Mouse (Mus musculus) heart, adult 18-20 months (tissue): ENCODE data around the gene Cxcr2. TPM values are rescaled to one million over a fixed set of nuclear protein-coding genes. Genes with fewer than 3 reads are reported as not detected.
"Not testable (repeated sequence)": the region's sequence is repeated elsewhere in the genome, so short reads cannot be mapped to it uniquely, and the experiment has no call there.

Experiments used
- DNase-seq, 2 experiments: peaks; one replicate each; pipeline ENCODE4 v3.0.0; 2021 to 2022; ENCODE audit warnings: mixed read lengths in 1 of 2
- total RNA-seq, 2 experiments: library from RNA; stranded (reverse); gene quantifications; 2 replicates each; pipeline ENCODE4 v1.2.3; 2021

The Cxcr2 gene
- total RNA-seq, 2 experiments from 2014 or later = 0.44 TPM; not detected in 1

DNA sequence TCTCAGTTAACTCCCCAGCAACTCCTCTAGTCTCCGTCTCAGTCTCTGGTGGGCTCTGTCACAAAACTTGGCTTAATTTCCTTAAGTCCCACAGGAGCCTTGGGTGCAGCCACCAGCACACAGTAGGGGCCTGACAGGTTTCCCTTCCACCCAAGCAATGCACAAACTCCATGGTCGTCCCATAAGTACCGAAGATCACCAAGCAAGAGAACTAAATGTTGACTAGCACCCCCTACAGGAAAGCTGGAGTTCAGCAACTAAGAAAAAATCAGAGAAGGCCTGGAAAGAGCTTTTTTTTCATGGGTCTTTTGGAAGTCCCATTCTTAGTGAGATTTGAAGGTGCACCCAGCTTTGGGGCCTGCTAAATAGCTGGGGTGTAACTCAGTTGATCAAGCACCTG is 14.4 kb upstream of the Cxcr2 start:
- DNase-seq = no peak

DNA sequence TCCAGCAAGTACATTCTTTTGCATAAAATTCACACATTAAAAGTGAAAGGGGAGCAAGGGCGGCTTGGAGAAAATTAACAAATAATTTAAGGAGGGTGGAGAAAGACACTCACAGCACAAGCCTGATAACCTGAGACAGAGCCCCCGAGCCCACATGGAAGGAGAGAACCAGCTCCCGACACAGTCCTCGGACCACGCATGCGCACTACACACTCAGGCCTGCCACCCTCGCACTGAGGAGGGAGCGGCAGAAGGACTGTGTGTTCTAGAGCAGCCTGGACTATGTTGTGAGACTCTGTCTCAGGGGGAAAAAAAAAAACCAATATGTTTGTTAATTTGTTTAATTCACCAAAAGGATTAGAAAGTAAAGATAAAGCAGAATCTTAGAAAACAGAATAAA is 12.0 kb upstream of the Cxcr2 start:
- no peak for DNase-seq

GRCm38 (mm10) chr1:74149106-74149885 is 4.5 kb upstream of the Cxcr2 start:
- no peak for DNase-seq

GRCm38 (mm10) chr1:74150101-74150500 is 3.7 kb upstream of the Cxcr2 start:
- no peak for DNase-seq

GRCm38 (mm10) chr1:74151091-74151490 is 2.7 kb upstream of the Cxcr2 start:
- DNase-seq = no peak

GRCm38 (mm10) chr1:74155435-74156012 is 1.7 kb downstream of the Cxcr2 start:
- DNase-seq = no peak

- no peak for DNase-seq
Measured at GRCm38 (mm10) chr1:74156381-74156910, 2.7 kb downstream of the Cxcr2 start.

- not testable (repeated sequence) for DNase-seq
Measured at GRCm38 (mm10) chr1:74159613-74160012, 5.8 kb downstream of the Cxcr2 start.

- DNase-seq = no peak
Measured at GRCm38 (mm10) chr1:74160036-74160435, 6.2 kb downstream of the Cxcr2 start.

GRCm38 (mm10) chr1:74167136-74167535 is 13.3 kb downstream of the Cxcr2 start:
- DNase-seq = no peak

GRCm38 (mm10) chr1:74169721-74170120 is 15.9 kb downstream of the Cxcr2 start:
- no peak for DNase-seq

GRCm38 (mm10) chr1:74172722-74173121 is 18.9 kb downstream of the Cxcr2 start:
- DNase-seq = no peak

- DNase-seq = no peak
Measured at GRCm38 (mm10) chr1:74175731-74176130, 21.9 kb downstream of the Cxcr2 start.

DNA sequence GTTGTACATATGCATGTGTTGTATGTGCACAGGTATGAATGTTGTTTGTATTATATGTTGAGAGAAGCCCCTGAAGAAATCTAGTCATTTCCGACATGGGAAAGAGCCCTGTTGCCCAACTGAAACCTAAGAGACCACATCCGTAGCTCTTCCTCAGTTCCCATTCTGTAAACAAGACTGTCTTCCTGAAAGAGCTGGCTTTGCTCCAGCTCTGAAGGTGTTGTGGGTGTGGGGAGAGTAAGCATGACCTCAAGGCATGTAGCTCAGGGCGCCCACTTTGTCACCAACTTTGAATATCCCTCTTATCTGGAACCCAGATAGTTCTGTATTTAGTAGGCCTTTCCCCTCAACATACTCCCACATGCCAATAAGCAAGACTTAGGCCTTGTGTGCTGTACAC is 24.8 kb downstream of the Cxcr2 start:
- DNase-seq = no peak

- no peak for DNase-seq
Measured at GRCm38 (mm10) chr1:74179624-74180408, 26.0 kb downstream of the Cxcr2 start.

- DNase-seq = no peak
Measured at GRCm38 (mm10) chr1:74181462-74181861, 27.7 kb downstream of the Cxcr2 start.

DNA sequence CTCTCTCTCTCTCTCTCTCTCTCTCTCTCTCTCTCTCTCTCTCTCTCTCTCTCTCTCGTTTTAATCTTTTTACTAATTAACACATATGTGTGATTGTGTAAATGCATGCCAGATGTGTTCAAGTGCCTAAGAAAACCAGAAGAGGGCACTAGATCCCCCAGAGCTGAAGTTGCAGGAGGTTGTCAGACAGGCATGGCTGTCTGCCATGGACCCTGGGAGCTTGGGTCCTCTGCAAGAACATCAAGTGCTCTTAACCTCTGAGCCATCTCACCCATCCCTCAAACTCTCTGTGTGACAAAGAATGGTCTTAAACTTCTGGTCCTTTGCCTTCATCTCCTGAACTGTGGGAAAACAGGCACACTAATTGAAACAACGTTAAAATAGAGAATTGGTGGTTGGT is 29.2 kb downstream of the Cxcr2 start:
- no peak for DNase-seq

DNA sequence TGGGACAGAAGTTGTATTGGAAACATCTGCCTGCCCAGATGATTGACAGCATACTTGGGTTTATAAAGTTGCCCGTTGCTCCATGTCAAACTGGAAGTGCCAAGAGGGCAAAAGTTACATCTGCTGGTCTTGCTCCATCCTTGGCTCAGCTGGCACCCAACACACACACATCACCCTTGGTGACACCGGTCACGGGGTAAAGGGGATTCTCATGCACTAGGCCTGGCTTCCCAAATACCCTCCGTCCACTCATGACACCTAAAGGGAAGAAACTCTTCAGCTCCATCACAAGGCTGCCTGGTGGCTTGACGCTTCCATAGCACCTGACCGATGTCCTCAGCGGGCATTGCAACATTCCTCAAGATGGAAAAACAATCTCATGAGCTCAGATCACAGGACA is 36.7 kb downstream of the Cxcr2 start:
- no peak for DNase-seq

DNA sequence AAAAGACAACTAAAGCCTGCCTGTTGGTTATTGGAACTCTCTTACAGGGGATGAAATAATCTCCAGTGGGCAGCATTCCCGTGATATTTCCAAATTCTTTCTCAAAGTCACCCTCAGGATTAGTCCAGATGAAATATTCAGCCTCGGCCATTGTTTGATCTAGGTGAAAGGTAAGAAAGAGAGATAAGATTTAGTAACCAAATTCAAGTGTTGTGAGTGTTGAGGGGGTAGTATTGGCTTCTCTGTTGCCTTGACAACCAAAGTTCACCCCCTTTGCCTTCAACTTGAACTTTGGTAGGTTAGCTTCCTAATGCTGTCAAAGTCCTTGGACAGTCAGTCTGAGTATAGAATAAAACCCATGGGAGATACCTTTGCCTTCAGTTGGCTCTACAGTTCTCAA is 38.9 kb downstream of the Cxcr2 start:
- no peak for DNase-seq

DNA sequence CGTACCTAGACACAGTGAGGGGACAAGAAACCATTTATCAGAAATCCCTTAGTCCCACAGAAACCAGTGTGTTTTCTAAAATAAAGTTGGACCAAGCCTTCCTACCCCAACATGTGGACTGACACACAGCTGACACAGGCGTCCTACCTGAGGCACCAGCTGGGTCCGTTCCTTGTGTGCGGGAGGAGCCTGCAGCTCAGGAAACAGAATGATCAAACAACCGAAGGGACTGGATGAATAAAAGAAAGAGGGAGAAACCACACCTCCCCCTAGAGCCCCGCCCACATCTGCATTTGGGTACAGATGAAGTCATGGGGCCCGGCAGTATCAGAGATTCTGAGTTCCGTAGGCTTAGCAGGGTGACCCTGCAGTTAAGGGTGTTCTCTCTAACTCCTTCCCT is 40.7 kb downstream of the Cxcr2 start, which contains the start of gene Cxcr1:
TSS of gene Cxcr1 (minus strand) at position 187 of the 400 bp plus-strand sequence.
- no peak for DNase-seq

GRCm38 (mm10) chr1:74195961-74196360 is 42.2 kb downstream of the Cxcr2 start:
- peak in 1 of 2 experiments; percentile 30 for DNase-seq

GRCm38 (mm10) chr1:74196621-74197419 is 43.0 kb downstream of the Cxcr2 start:
- no peak for DNase-seq
